Mouse (Mus musculus) embryonic facial prominence, embryonic 11.5 days (tissue): ENCODE results near the gene Ccr4. TPM values are rescaled to one million over a fixed set of nuclear protein-coding genes. Genes with fewer than 3 reads are reported as not detected.
"Not testable (repeated sequence)": the region's sequence is repeated elsewhere in the genome, so short reads cannot be mapped to it uniquely, and the experiment has no call there.

Experiments used
- ATAC-seq: fragments of 200-750 bp; cut with Nextera tagmentation; replicated peaks from 2 replicates; pipeline ENCODE4 v1.8.0; 2017; ENCODE audit warnings: low read depth; ENCODE audit not compliant: insufficient number of reproducible peaks, low FRiP score, low TSS enrichment
- DNase-seq: peaks from one replicate; pipeline ENCODE4 v3.0.0-alpha.2; 2015; ENCODE audit warnings: low spot score
- H3K27ac ChIP-seq: fragments of 300-500 bp; sonication (generic); replicated peaks from 2 replicates; pipeline ENCODE4 v1.5.1; 2014; ENCODE audit warnings: mild to moderate bottlenecking, low read depth, low read length, control low read depth
- H3K27me3 ChIP-seq: fragments of 300-500 bp; sonication (generic); 2 replicates; pipeline ENCODE4 v1.6.1; 2014; ENCODE audit warnings: mild to moderate bottlenecking, low read length, moderate library complexity, mixed read lengths; ENCODE audit not compliant: control insufficient read depth, insufficient read depth
- H3K36me3 ChIP-seq: fragments of 300-500 bp; sonication (generic); replicated peaks from 2 replicates; pipeline ENCODE4 v1.6.1; 2014; ENCODE audit warnings: low read depth, mild to moderate bottlenecking, low read length, moderate library complexity, mixed read lengths; ENCODE audit not compliant: control insufficient read depth, insufficient read depth
- H3K4me1 ChIP-seq: fragments of 300-500 bp; sonication (generic); 2 replicates; pipeline ENCODE4 v1.6.1; 2014; ENCODE audit warnings: low read length, mixed read lengths; ENCODE audit not compliant: control insufficient read depth, insufficient read depth
- H3K4me2 ChIP-seq: fragments of 300-500 bp; sonication (generic); 2 replicates; pipeline ENCODE4 v1.6.1; 2014; ENCODE audit warnings: low read depth, mild to moderate bottlenecking, control low read depth, low read length, moderate library complexity
- H3K4me3 ChIP-seq: fragments of 300-500 bp; sonication (generic); 2 replicates; pipeline ENCODE4 v1.5.1; 2014; ENCODE audit warnings: low read depth, low read length, control low read depth
- H3K9ac ChIP-seq: fragments of 300-500 bp; sonication (generic); replicated peaks from 2 replicates; pipeline ENCODE4 v1.6.1; 2014; ENCODE audit warnings: mild to moderate bottlenecking, control low read depth, low read length
- H3K9me3 ChIP-seq: fragments of 300-500 bp; sonication (generic); replicated peaks from 2 replicates; pipeline ENCODE4 v1.6.1; 2016; ENCODE audit warnings: mild to moderate bottlenecking, low read length, inconsistent platforms, mixed read lengths; ENCODE audit not compliant: control insufficient read depth
- WGBS: fragments of 180-500 bp; shearing (Covaris S2); extraction: QIAGEN DNeasy Blood & Tissue Kit; methylation state at CpG from one replicate; pipeline ENCODE4 v1.1.7; 2014; 5-methylcytosine and 5-hydroxymethylcytosine counted together
- polyA plus RNA-seq: library from polyadenylated mRNA; unstranded; fragments of >200 nt; fragmentation: Nextera tagmentation; extraction: Ambion mirVana; gene quantifications from 2 replicates; pipeline ENCODE4 v1.2.1, GENCODE M21; 2014

Gene Ccr4
- polyA plus RNA-seq, 1 experiment from 2014 or later, result not detected

DNA sequence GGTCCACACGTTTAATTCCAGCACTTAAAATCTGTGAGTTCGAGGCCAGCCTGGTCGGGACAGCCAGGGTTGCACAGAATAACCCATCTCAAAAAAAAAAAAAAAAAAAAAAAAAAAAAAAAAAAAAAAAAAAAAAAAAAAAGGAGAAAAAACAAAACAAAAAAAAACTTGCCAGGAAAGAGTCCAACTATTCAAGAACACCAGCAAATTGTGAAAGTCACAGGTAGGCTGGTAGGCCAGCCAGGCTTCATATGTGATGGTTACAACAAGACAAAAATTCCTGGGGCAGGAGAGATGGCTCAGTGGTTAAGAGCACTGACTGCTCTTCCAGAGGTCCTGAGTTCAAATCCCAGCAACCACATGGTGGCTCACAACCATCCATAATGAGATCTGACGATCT lies 15.8 kb upstream of the Ccr4 start:
- ATAC-seq, H3K4me3 ChIP-seq, H3K27me3 ChIP-seq, H3K36me3 ChIP-seq, H3K4me2 ChIP-seq, H3K9ac ChIP-seq, H3K9me3 ChIP-seq, H3K27ac ChIP-seq, H3K4me1 ChIP-seq, DNase-seq: not testable (repeated sequence)
- WGBS, result 74% methylated on average over 4 of the region's 4 CpGs

DNA sequence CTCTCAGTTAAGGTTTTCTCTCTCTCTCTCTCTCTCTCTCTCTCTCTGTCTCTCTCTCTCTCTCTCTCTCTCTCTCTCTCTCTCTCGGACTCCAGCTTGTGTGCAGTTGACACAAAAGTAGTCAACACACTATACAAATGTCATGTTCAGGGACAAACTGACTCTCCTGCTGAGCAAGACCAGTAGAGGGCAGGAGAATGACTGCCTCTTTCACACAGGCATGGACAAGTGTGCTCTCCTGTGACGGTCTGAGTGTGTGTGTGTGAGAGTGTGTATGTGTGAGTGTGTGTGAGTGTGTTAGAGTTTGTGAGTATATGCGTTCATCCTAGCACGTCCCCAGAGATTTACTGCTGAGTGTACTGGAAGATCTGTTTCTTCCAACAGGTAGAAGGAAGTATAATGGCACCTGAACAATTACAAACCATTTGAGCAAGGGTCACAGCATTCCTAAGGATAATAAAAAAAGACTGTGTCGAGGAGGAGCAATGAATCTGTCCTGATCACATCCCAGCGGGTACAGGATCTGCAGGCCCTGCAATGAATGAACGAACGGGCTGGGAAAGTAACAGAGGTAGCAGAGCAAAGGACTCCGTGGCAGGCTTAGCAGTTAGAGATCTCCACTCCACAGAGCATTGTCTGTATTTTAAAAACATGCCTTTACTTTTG lies 14.2 kb upstream of the Ccr4 start:
- Histone ChIP-seq H3K4me2 (no peak overlapping the region), H3K27ac (no peak overlapping the region), H3K36me3 (peaks cover under 1% of the 10 kb centered on the region), H3K9me3 (peaks cover under 1% of the 10 kb centered on the region; the same call in 1 of the 2 replicates), H3K27me3 (no peaks in the 10 kb centered on the region), H3K9ac (no peak overlapping the region), H3K4me1 (no peaks in the 10 kb centered on the region), H3K4me3 (no peak overlapping the region)
- DNase-seq (no peak), ATAC-seq (no peak)
- WGBS, result 74% methylated on average over 9 of the region's 9 CpGs

DNA sequence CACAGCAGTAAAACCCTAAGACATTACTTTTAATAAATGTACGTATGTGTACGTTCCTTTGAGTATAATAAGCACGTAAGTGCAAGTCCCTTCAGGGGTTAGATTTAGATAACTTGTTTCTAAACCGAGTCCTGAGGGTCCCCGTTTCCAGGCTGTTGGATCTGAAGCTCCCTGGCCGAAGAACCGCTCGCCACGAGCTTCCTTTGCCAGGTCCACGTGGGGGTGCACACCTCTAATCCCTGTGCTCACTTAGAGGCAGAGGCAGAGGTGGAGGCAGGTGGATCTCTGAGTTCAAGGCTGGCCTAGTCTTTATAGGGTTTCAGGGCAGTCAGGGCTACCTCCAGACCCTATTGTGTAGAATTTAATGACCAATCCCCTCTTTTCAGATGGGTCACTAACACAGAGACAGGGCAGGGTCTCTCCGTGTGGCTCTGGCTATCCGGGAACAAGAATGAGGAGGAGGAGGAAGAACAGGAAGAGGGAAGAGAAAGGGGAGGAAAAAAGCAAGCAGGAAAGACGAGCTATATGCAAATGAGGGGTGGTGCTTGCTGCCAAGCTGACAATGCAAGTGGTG lies 13.3 kb upstream of the Ccr4 start:
- Histone ChIP-seq H3K9me3 (peaks cover 10% of the 10 kb centered on the region), H3K27ac (no peak overlapping the region), H3K4me3 (no peak overlapping the region), H3K9ac (no peak overlapping the region), H3K27me3 (no peaks in the 10 kb centered on the region), H3K4me1 (no peaks in the 10 kb centered on the region), H3K4me2 (no peak overlapping the region), H3K36me3 (peaks cover 10% of the 10 kb centered on the region)
- DNase-seq (no peak), ATAC-seq (no peak)
- WGBS, result 83% methylated on average over 13 of the region's 13 CpGs

DNA sequence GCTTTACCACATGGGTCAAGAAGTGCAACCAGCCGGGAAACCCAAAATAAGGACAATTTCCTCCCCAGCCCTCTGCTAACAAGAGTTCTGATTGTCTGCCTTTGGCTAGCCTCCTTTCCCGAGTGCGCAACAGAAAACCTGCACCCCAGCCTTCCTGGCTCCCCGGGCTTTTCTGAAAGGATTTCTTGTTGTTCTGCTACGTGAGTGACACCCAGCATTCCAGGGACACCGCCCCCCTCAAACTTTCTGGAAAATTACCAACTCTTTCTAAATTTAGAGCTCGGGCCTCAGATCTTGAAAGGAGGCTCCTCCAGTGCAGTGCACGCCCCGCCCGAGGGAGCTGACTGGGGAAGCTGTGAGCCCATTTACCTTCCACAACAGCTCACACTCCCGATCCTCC lies 10.6 kb upstream of the Ccr4 start, which contains the start of gene C130032M10Rik:
Gene C130032M10Rik, plus strand, starts transcription at position 334 of the 400 bp plus-strand sequence.
- Histone ChIP-seq H3K4me3 (no peak within 1 kb of the TSS), H3K9me3 (peaks cover 12% of the 10 kb centered on the region), H3K27ac (no peak within 1 kb of the TSS), H3K9ac (no peak within 1 kb of the TSS), H3K4me2 (no peak within 1 kb of the TSS), H3K27me3 (no peaks in the 10 kb centered on the region), H3K4me1 (no peaks in the 10 kb centered on the region), H3K36me3 (peaks cover 18% of the 10 kb centered on the region)
- ATAC-seq, result no peak
- DNase-seq, result no peak
- 85% methylated on average over 11 of the region's 11 CpGs for WGBS

DNA sequence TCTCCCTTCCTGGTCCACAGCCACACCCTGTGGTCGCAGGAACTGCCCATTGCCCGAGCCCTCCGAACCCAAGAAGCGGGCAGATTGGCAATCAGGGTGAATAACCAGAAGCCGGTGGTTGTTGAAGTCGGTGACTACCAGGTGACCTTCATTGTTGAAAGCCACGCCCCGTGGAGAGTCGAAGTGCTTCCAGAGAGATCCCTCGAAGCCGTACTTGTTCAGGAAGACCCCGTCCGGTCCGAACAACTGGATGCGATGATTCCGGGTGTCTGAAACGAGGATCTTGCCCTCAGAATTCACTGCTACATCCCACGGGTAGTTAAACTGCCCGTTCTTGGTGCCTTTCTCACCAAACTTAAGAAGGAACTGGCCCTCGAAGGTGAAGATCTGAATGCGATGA lies 8.1 kb upstream of the Ccr4 start:
- Histone ChIP-seq H3K9me3 (peaks cover 12% of the 10 kb centered on the region), H3K36me3 (peaks cover 18% of the 10 kb centered on the region)

DNA sequence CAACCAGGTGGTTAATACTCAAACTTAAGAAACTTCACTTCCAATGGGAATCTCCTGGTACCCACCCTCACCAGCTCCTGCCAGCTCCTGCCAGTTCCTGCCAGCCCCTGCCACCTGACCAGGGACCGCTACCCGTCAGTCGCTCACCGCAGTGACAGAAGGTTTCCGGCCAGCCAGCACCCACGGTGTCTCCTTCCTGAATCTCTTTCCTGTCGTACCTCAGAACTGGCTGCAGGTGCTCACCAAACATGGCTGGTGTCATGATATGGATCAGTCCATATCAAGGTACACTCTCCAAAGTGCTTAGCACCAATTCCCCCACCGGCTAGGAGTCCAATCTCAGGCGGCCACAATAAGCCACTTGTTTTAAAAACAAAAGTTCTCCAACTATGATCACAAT lies 5.1 kb upstream of the Ccr4 start:
- Histone ChIP-seq H3K27me3 (no peaks in the 10 kb centered on the region), H3K4me2 (no peak overlapping the region), H3K9ac (no peak overlapping the region), H3K27ac (no peak overlapping the region), H3K36me3 (peaks cover 18% of the 10 kb centered on the region), H3K4me1 (no peaks in the 10 kb centered on the region), H3K4me3 (no peak overlapping the region), H3K9me3 (peaks cover 12% of the 10 kb centered on the region)
- DNase-seq (no peak), ATAC-seq (no peak)
- WGBS, result 96% methylated on average over 9 of the region's 9 CpGs

More for the DNA sequence above, 8.1 kb upstream of the Ccr4 start:
- H3K27me3 ChIP-seq, result no peaks in the 10 kb centered on the region
- no peak overlapping the region for H3K4me3 ChIP-seq
- no peak overlapping the region for H3K27ac ChIP-seq
- no peak for ATAC-seq
- H3K4me1 ChIP-seq, result no peaks in the 10 kb centered on the region
- H3K9ac ChIP-seq, result no peak overlapping the region
- no peak overlapping the region for H3K4me2 ChIP-seq
- WGBS, result 97% methylated on average over 21 of the region's 21 CpGs
- DNase-seq, result no peak

DNA sequence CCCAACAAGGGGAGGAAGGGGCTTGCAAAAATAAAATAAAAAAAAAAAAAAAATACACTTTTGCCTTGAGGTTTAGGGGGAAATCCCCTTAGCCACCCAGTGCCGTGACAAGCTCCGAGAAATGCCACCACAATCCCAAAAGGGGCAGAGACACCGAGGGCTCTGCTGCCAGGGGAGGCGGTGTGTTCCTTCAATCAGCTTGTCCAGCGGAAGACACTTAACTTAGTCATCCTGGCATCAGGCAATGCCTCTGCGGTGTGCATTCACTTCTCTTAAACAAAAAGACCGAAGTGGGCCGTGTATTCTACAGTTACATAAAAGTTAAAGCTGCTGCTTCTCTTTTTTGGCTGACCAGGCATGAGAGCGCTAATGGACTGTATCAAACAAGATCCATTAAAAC lies 2.7 kb upstream of the Ccr4 start:
- Histone ChIP-seq H3K4me2 (no peak overlapping the region), H3K9me3 (no peaks in the 10 kb centered on the region), H3K36me3 (peaks cover 3% of the 10 kb centered on the region; the same call in 1 of the 2 replicates), H3K4me3 (no peak overlapping the region), H3K27me3 (no peaks in the 10 kb centered on the region), H3K27ac (no peak overlapping the region), H3K9ac (no peak overlapping the region), H3K4me1 (no peaks in the 10 kb centered on the region)
- no peak for DNase-seq
- ATAC-seq, result no peak
- WGBS, result 93% methylated on average over 9 of the region's 9 CpGs

DNA sequence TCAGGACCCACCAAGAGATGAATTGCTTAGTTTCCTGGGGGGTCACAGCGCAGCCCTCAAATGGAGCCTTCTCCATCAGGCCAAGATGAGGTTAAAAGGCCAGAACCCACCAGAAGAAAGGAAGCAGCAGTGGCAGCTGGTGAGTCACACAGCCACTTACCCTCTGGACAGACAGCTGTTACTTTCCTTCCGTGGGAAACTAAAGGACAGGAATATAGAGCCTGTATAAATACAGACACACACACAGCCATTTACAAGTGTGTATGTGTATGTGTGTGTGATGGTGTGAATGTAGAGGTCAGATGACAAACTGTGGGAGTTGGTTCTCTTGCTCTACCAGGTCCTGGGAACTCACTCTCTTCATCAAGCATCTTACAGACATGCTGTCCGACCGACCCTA lies 1.8 kb upstream of the Ccr4 start:
- Histone ChIP-seq H3K36me3 (no peaks in the 10 kb centered on the region; the same call in 1 of the 2 replicates), H3K4me1 (no peaks in the 10 kb centered on the region), H3K4me2 (no peak overlapping the region), H3K27me3 (no peaks in the 10 kb centered on the region), H3K9me3 (no peaks in the 10 kb centered on the region), H3K9ac (no peak overlapping the region), H3K27ac (no peak overlapping the region), H3K4me3 (no peak overlapping the region)
- DNase-seq (no peak), ATAC-seq (no peak)
- 78% methylated on average over 4 of the region's 4 CpGs for WGBS
